Mouse (Mus musculus) gastrocnemius, postnatal 14 days (tissue): ENCODE results near the gene Zfp458. TPM values are rescaled to one million over a fixed set of nuclear protein-coding genes. Genes with fewer than 3 reads are reported as not detected.
"Not testable (repeated sequence)": the region's sequence is repeated elsewhere in the genome, so short reads cannot be mapped to it uniquely, and the experiment has no call there.

Experiments used
- DNase-seq: peaks from one replicate; pipeline ENCODE4 v3.0.0; 2021; ENCODE audit warnings: mixed read lengths
- intact Hi-C: fragments of 180-260 bp; cut with DNase I; formaldehyde crosslinking; loops from one replicate; pipeline ENCODE4 v1.15.1; 2025; ENCODE audit warnings: low total_unique reads
- long read RNA-seq, 2 experiments: library from polyadenylated mRNA; stranded (forward); transcript quantifications; one replicate each; pipeline ENCODE4 v2.0.0; 2021
- total RNA-seq, 2 experiments: library from RNA; stranded (reverse); gene quantifications; 2 replicates each; pipeline ENCODE4 v1.2.3; 2021

The Zfp458 gene
- 1 to 10 TPM; 1.1 to 1.2 TPM for total RNA-seq
- long read RNA-seq, experiment 1: 0 reads
- long read RNA-seq, experiment 2: 0 reads

GRCm38 (mm10) chr13:67278314-67278713 lies at the start of gene Zfp458:
TSS of gene Zfp458 (minus strand) at chr13:67278466.
- intact Hi-C loops: no loop called here
- DNase-seq: no peak

GRCm38 (mm10) chr13:67306718-67307117 lies 28.5 kb upstream of the Zfp458 start:
- no peak for DNase-seq
- intact Hi-C loops: no loop called here

- intact Hi-C loops: no loop called here
- DNase-seq: peak; percentile 77
Measured at GRCm38 (mm10) chr13:67305822-67306672, 27.8 kb upstream of the Zfp458 start, which contains the start of gene Zfp457. TSS of gene Zfp457 (minus strand) at chr13:67306485.

GRCm38 (mm10) chr13:67269383-67270065 lies 8.7 kb downstream of the Zfp458 start:
- DNase-seq, intact Hi-C loops: not testable (repeated sequence)

GRCm38 (mm10) chr13:67268568-67269369 lies 9.5 kb downstream of the Zfp458 start:
- intact Hi-C loops: no loop called here
- peak; percentile 37 for DNase-seq

GRCm38 (mm10) chr13:67214015-67214607 lies 64.2 kb downstream of the Zfp458 start:
- intact Hi-C loops: no loop called here
- no peak for DNase-seq

Other genes starting within 250 kb of the Zfp458 start
- 1 to 10 TPM in 1 of 2 experiments, under 1 TPM in 1; 0.92 to 1.1 TPM for gene Zfp712, start 217.3 kb downstream of the Zfp458 start, total RNA-seq
- gene Zfp708, start 180.5 kb downstream of the Zfp458 start, total RNA-seq: under 1 TPM; 0.90 to 0.95 TPM
- 1 to 10 TPM in 1 of 2 experiments, under 1 TPM in 1; 0.98 to 1.8 TPM for gene Gm28557, start 169.9 kb downstream of the Zfp458 start, total RNA-seq
- gene Rslcan18, start 162.2 kb downstream of the Zfp458 start, total RNA-seq: under 1 TPM; 0.29 to 0.53 TPM
- 1 to 10 TPM; 3.2 to 3.3 TPM for gene Zfp759, start 156.8 kb downstream of the Zfp458 start, total RNA-seq
- gene Rsl1, start 105.3 kb downstream of the Zfp458 start, total RNA-seq: 1 to 10 TPM; 1.5 to 1.7 TPM
- under 1 TPM; 0.44 to 0.66 TPM for gene Zfp455, start 84.0 kb downstream of the Zfp458 start, total RNA-seq
- 1 to 10 TPM in 1 of 2 experiments, under 1 TPM in 1; 0.80 to 2.0 TPM for gene Zfp457, start 28.0 kb upstream of the Zfp458 start, total RNA-seq
- gene Zfp595, start 54.1 kb upstream of the Zfp458 start, total RNA-seq: 1 to 10 TPM; 1.2 TPM
- under 1 TPM in 1 of 2 experiments, not detected in 1; 0.66 TPM for gene Gm28044, start 82.1 kb upstream of the Zfp458 start, total RNA-seq
- gene Zfp953, start 82.1 kb upstream of the Zfp458 start, total RNA-seq: under 1 TPM; 0.89 to 0.90 TPM
- gene Gm28041, start 97.3 kb upstream of the Zfp458 start, total RNA-seq: under 1 TPM; 0.35 TPM
- under 1 TPM; 0.18 to 0.21 TPM for gene Zfp456, start 97.3 kb upstream of the Zfp458 start, total RNA-seq
- 1 to 10 TPM in 1 of 2 experiments, under 1 TPM in 1; 0.64 to 1.8 TPM for gene Zfp429, start 121.4 kb upstream of the Zfp458 start, total RNA-seq
- gene Zfp459, start 143.0 kb upstream of the Zfp458 start, total RNA-seq: under 1 TPM; 0.20 to 0.21 TPM
- 1 to 10 TPM; 3.0 to 4.2 TPM for gene Zfp874a, start 173.2 kb upstream of the Zfp458 start, total RNA-seq
- 1 to 10 TPM; 6.5 to 8.4 TPM for gene Zfp874b, start 205.8 kb upstream of the Zfp458 start, total RNA-seq
- gene Zfp58, start 222.1 kb upstream of the Zfp458 start, total RNA-seq: 1 to 10 TPM; 3.6 to 3.7 TPM
- gene Gm26965, start 247.7 kb upstream of the Zfp458 start, total RNA-seq: under 1 TPM in 1 of 2 experiments, not detected in 1; 0.23 TPM
- 1 to 10 TPM; 5.1 to 5.8 TPM for gene Zfp87, start 247.7 kb upstream of the Zfp458 start, total RNA-seq